ENCODE assay signal across 8 mouse cellular contexts in genomic region chr13:107325707-107326495, GRCm38 (mm10).
DNase-seq lines count a peak whose midpoint lies in the region; ATAC-seq and TF ChIP-seq lines count a peak whose summit lies in the region.

No protein-coding gene starts in this region.

- no peak for TF ChIP-seq POLR2A in lung, adult 2 months (IDR thresholded peaks at IDR 0.05; ENCODE audit: borderline replicate concordance, extremely low read depth, low read depth, low read length)

- H3K9me3 ChIP-seq in forebrain, embryonic 15.5 days, result no peaks in the 10 kb centered on the region
- no peaks in the 10 kb centered on the region for H3K9me3 ChIP-seq in kidney, postnatal 0 days (replicated peaks; ENCODE audit: low read length)

- peaks cover 2% of the 10 kb centered on the region; the same call in 1 of the 2 replicates for H3K4me1 ChIP-seq in forebrain, embryonic 15.5 days
- H3K4me1 ChIP-seq in kidney, postnatal 0 days (replicated peaks; ENCODE audit: insufficient read depth, low read length), result no peaks in the 10 kb centered on the region
- no peaks in the 10 kb centered on the region for H3K4me1 ChIP-seq in lung, adult 2 months (ENCODE audit: control insufficient read depth, insufficient read depth, low read length)

- peak; percentile 67; the same call in 1 of the 2 replicates for ATAC-seq in forebrain, embryonic 15.5 days (replicated peaks)
- no peak; the same call in 1 of the 2 replicates for ATAC-seq in kidney, postnatal 0 days (replicated peaks; ENCODE audit: low FRiP score, low read depth)
- no peak for ATAC-seq in activated CD4-positive, CD25-positive, alpha-beta regulatory T cell, adult 4 months

- TF ChIP-seq CTCF in kidney, postnatal 0 days (IDR thresholded peaks at IDR 0.05; ENCODE audit: low read depth), result peak; percentile 93
- TF ChIP-seq CTCF in lung, adult 2 months (IDR thresholded peaks at IDR 0.05; ENCODE audit: insufficient read depth, low read length), result peak; percentile 97

- DNase-seq in A20 (ENCODE audit: low read depth, low spot score) (peak; percentile 26), ES-CJ7 (ENCODE audit: low read depth, low spot score) (peak; percentile 41)
- DNase-seq in cerebellum, adult 11-12 months, result peak; percentile 74
- peak; percentile 62 for DNase-seq in kidney, postnatal 0 days (ENCODE audit: low spot score)
- DNase-seq in lung, adult 2 months, result peak; percentile 70
- DNase-seq in right cerebral cortex, adult 2 months (ENCODE audit: low spot score in 2 of 2), result peak; percentile 74 to 81

- no peaks in the 10 kb centered on the region for H3K36me3 ChIP-seq in forebrain, embryonic 15.5 days
- H3K36me3 ChIP-seq in kidney, postnatal 0 days (ENCODE audit: insufficient read depth, low read length), result no peaks in the 10 kb centered on the region

- H3K9ac ChIP-seq in forebrain, embryonic 15.5 days (replicated peaks), result no peak overlapping the region
- no peak overlapping the region for H3K9ac ChIP-seq in kidney, postnatal 0 days (ENCODE audit: low read depth, low read length)

- WGBS in forebrain, embryonic 15.5 days, result 54% methylated on average over 3 of the region's 3 CpGs
- WGBS in kidney, postnatal 0 days, result 63% methylated on average over 3 of the region's 3 CpGs
- 51% methylated on average over 3 of the region's 3 CpGs for WGBS in lung, adult 2 months

- H3K4me2 ChIP-seq in forebrain, embryonic 15.5 days (replicated peaks), result no peak overlapping the region
- H3K4me2 ChIP-seq in kidney, postnatal 0 days (ENCODE audit: low read length), result no peak overlapping the region

- H3K27me3 ChIP-seq in forebrain, embryonic 15.5 days, result no peaks in the 10 kb centered on the region
- H3K27me3 ChIP-seq in kidney, postnatal 0 days (ENCODE audit: insufficient read depth, low read length), result no peaks in the 10 kb centered on the region

- no peak overlapping the region for H3K4me3 ChIP-seq in forebrain, embryonic 15.5 days
- no peak overlapping the region for H3K4me3 ChIP-seq in kidney, postnatal 0 days (replicated peaks; ENCODE audit: low read depth, low read length)
- H3K4me3 ChIP-seq in lung, adult 2 months (replicated peaks; ENCODE audit: extremely low read depth, low read depth, low read length), result no peak overlapping the region

- H3K27ac ChIP-seq in forebrain, embryonic 15.5 days (replicated peaks), result no peak overlapping the region
- H3K27ac ChIP-seq in kidney, postnatal 0 days, result no peak overlapping the region

Comparison
In these comparisons a context has a peak if more than half of its experiments do, and no peak if none do; other contexts are left out.
1. DNase-seq: peak in every context shown above with its lines; median percentile 78 in right cerebral cortex, adult 2 months; 74 in cerebellum, adult 11-12 months; 70 in lung, adult 2 months; 62 in kidney, postnatal 0 days; 41 in ES-CJ7; 26 in A20.